Mouse (Mus musculus): ENCODE measurements around the gene Xylt2. TPM values are rescaled to one million over a fixed set of nuclear protein-coding genes. Genes with fewer than 3 reads are reported as not detected.
A peak's percentile ranks its signal among the peaks of the same experiment; 100 is the strongest.
"Not testable (repeated sequence)": the region's sequence is repeated elsewhere in the genome, so short reads cannot be mapped to it uniquely, and the experiment has no call there.

Xylt2 gene
- total RNA-seq (2015; ENCODE audit: low replicate concordance), result not detected in 2 replicates
- total RNA-seq (2017; ENCODE audit: low replicate concordance), result 0.26 and 0.56 TPM in 2 replicates

DNA sequence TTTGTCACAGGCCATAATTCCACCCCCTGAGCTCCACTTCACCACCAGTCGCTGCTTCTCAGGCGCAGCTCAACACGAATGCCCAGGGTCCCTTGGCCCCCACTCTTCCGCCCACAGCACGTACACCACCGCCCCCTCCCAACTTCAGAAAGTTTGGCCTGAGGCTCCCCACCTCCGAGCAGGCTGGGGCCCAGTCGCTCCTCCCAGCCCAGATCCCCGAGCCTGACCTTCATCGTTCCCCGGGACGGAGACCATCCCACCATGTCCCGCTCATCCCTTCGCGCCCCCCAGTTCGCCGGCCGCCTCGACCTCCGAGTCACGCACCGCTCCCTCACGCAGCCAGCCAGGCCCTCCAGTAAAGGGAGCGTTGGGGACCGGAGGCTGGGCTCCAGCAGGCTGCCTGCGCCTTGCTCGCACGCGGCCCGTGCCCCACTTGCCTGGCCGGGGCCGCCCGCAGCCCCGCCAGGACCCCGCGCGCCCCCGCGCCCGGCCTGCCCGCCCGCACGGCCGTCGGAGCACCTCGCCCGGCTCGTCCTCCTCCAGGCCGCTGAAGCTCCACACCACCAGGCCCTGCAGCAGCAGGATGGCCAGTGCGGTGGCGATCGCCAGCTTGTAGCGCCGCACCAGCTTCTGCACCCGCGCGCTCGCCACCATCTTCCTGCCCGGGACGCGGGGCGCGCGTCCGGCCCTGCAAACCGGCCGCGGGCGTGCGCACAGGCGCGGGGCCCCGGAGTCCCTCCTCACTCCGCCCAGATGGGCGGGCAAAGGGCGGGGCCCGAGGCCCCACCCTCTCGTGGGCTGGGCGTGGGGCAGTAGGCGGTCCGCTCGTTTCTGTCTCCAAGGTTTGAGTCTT is at the start of gene Xylt2:
Gene Xylt2, minus strand, starts transcription at position 762 of the 853 bp plus-strand sequence.
- ATAC-seq (replicated peaks; ENCODE audit: low FRiP score, poor library complexity, severe bottlenecking), result peak; percentile 93

DNA sequence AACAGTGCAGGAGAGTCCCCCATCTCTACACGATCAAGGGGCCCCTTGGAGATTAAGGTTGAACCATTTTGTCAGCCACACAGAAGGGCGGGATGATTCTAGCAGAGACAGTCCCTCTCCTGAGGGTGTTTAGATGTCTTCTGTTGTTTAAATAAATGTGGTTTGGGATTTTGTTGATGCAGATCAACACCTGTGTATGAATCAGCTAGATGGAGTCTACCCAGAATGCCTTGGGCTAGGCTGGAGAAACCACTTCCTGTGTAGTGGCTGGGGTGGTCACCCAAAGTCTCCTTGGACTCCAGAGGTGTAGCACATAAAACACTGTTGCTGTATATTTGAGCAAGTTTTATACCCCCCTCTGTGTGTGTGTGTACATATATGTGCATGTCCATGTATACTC is 41.9 kb upstream of the Xylt2 start:
- no peak for ATAC-seq (replicated peaks; ENCODE audit: low FRiP score, poor library complexity, severe bottlenecking)

DNA sequence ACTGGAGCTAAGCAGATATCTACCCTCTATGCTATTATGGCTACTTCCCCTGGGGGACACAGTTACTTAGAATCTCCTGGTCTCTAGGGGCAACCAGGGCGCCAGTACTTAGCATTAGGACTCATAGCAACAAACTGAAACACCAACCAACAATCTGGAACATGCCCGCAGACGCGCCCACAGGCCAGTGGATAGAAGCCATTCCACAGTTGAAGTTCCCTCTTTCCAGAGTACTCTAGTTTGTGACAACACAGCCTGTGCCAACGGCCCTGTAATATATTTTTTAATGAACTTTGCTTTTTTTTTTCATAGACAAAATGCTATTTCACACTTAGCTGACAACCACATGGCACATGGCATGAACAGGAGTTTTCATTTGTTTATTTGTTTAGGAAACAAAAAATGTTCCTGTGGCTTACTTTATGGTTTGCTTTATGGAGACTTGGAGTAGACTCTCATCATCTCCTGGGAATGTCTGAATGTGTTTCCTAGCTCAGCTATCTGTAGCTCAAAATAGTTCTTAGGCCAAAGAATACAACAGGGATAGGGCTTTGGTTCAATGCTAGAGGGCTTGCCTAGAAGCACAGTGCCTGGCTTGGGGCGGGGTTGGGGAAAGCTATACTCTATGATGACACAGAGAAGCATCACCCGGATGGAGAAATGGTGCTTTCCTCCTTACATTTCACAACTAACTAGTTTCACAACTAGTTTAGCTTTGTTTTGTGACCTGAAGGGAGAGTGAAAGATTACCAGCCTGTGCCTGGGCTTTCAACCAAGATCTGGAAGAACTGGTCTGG is 41.0 kb upstream of the Xylt2 start:
- ATAC-seq (replicated peaks; ENCODE audit: low FRiP score, poor library complexity, severe bottlenecking), result no peak

DNA sequence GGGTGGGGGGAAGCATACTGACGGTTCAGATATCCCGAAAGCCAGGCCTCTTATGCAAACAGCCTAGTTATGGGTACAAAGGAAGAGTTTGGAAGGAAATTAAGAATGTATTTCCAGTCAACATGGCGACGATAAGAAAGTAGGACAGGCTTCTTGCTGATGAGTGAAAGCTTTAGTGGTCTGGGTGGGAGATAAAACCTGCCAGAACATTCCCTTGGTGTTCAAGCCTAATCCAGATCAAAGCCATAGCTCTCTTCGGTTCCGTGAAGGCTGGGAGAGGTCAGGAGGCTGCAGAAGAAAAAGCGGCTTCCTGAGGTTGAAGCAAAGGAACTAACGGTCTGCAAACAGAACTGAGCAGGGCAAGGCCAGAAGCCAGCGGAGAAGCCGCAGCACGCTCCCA is 39.9 kb upstream of the Xylt2 start:
- ATAC-seq (replicated peaks; ENCODE audit: low FRiP score, poor library complexity, severe bottlenecking), result no peak

DNA sequence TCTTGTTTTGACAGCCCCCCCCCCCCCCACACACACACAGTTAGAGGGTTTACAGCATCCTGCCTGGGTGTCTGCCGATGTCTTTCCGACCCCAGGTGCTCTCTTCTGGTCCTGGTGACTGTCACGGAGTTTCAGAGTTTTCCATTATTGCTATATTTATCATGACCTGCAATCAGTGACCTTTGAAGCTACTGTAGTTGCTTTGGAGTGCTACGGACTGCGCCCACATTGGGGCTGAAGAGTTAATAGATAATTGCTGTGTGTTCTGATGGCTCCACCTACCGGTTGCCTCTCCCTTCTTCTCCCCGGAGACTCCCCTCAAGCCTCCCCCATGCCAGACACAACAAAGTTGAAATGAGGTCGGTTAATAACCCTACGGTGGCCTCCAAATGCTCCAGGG is 39.4 kb upstream of the Xylt2 start:
- ATAC-seq (replicated peaks; ENCODE audit: low FRiP score, poor library complexity, severe bottlenecking), result no peak

DNA sequence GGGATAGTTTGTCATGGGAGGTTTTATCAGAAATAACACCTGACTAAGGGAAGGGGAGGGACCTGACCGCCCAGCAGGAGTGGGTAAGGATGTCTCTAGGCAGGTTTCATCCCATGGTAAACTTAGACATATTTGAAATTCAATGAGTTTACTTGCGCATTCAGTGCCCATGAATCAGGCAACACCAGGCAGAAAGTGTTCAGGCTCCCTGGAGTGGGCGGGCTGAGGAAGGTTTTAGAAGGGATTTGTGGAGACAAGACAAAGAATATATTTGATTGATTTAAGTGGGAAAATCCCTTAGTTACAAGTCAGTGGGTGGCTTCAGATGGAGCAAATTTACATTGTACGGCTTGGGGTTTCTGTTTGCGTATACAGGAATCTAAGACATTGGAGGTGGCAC is 38.3 kb upstream of the Xylt2 start:
- no peak for ATAC-seq (replicated peaks; ENCODE audit: low FRiP score, poor library complexity, severe bottlenecking)

DNA sequence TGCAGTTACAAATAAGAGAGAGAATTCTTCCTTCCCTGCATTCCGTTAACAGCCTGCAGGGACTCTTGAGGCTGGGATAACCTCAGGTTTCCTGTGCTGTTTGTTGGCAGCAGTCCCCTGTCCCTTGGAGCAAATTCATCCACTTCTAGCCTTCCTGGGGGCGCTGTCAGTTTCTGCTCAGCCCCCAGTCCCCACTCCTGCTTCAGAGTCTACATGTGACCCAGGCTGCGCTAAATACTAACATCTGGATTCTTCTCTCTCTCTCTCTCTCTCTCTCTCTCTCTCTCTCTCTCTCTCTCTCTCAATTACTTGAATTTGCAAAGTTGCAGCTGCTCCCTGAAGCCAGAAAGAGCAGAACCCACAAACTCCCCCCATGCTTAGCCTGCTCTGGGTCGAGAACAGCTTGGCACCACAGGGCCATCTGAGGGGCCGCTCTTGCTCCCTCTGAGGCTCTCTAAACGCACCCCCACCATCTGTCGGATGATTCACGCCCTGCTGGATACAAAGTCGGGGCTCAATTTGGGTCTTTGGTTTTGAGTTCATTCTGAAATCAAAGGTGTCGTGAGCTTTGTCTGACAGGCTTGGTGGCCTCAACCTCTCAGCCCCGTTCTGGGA is 36.0 kb upstream of the Xylt2 start:
- ATAC-seq (replicated peaks; ENCODE audit: low FRiP score, poor library complexity, severe bottlenecking), result no peak

DNA sequence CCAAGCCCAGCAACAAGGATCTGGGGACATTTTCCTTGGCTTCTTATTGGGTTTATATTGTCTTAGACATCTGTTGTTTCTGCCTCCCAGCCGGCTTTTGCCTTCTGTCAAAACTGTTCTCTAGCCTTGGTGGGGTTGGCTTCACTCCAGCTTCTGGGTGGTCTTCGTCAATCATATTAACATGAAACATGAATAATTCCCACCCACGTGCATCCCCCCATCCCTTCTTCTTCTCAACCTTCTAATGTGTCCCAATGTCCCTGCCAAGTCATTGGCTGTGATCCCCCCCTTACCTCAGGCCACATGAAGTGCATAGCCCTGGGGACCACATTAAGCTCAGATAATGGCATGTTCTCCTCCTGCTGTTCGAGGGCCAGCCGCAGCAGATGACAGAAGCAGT is 27.2 kb upstream of the Xylt2 start, which contains the start of gene Gm11541:
Gene Gm11541, minus strand, starts transcription at position 28 of the 400 bp plus-strand sequence.
- ATAC-seq (replicated peaks; ENCODE audit: low FRiP score, poor library complexity, severe bottlenecking), result no peak

DNA sequence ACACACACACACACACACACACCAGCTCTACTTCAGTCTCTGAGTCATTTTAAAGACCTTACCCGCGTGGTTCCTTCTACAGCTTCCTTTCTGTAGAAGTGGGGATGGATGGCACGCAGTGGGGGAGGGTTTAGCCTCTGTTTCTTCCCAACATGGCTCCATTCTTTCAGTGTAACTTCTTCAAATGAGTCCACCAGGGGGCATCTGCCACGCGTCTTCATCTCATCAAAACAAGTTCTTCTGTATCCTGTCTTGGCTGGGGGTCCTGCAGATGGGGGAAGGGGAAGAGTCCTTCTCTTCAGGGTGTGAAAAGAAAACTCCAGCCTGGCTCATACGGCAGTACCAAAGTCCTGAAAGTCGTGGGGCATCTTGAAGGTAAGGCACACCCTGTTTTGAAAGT is 26.7 kb upstream of the Xylt2 start:
- ATAC-seq (replicated peaks; ENCODE audit: low FRiP score, poor library complexity, severe bottlenecking), result no peak

DNA sequence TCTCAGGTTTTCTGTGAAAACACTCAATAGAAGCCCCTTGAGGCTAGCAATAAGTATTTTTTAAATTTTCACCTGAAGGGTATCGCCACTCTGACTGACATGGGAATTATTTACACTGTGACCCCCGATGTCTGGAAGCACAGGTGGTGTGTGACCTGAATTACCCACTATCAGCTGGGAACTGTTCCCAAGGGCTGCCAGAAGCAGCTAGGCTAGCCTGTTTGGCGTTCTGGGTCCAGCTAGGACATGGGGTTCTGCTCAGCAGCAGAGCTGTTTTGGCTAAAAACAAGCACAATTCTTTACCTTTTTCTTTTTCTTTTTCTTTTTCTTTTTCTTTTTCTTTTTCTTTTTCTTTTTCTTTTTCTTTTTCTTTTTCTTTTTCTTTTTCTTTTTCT is 24.9 kb upstream of the Xylt2 start:
- no peak for ATAC-seq (replicated peaks; ENCODE audit: low FRiP score, poor library complexity, severe bottlenecking)

DNA sequence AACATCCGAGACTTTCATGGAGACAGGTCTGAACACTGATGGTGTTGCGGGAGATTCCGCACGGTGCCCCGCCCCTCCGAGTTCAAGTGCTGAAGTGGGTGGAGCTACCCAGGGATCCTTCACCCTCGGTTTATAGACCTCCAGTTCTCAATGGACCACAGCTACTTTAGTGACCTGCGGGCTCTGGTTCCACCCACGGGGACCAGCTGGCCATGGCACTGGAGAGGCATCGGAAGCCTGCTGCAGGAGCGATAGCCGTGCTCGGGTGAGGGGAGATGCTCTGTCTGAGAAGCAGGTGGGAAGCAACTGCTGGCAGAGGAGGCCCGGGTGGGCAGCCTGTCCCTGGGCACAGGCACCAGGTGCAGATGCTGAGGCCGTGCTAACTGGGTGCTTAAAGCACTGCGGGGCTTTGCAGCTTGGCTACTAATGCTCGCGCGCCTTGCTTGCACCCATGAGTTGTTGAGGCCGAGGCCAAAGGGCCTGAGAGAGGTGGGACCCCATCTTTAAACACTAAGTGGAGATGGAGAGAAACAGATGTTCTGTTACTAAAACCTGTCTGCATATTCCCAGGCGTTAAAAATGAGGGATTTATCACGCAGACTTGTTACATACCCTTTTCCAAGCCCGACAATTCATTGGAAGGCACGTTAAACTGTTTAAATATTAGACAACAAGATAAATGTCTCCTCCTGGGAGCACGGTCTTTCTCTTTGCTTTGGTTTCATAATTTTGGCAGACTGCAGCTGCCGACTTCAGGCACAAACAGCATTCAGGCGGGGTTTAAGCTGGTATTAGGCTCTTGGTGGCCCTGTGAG is 24.3 kb upstream of the Xylt2 start:
- ATAC-seq (replicated peaks; ENCODE audit: low FRiP score, poor library complexity, severe bottlenecking), result no peak

DNA sequence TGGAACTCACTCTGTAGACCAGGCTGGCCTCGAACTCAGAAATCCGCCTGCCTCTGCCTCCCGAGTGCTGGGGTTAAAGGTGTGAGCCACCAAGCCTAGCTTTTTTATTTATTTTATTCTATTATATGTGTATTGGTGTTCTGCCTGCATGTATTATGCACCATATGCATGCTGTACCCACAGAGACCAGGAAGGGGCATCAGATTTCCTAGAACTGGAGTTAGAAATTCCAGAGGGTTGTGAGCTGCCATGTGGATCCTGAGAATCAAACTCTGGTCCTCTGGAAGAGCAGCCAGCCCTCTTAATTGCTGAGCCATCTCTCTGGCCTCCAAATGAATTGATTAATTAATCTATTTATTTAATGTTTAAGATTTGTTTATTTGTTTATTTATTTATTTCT is 22.1 kb upstream of the Xylt2 start:
- no peak for ATAC-seq (replicated peaks; ENCODE audit: low FRiP score, poor library complexity, severe bottlenecking)

DNA sequence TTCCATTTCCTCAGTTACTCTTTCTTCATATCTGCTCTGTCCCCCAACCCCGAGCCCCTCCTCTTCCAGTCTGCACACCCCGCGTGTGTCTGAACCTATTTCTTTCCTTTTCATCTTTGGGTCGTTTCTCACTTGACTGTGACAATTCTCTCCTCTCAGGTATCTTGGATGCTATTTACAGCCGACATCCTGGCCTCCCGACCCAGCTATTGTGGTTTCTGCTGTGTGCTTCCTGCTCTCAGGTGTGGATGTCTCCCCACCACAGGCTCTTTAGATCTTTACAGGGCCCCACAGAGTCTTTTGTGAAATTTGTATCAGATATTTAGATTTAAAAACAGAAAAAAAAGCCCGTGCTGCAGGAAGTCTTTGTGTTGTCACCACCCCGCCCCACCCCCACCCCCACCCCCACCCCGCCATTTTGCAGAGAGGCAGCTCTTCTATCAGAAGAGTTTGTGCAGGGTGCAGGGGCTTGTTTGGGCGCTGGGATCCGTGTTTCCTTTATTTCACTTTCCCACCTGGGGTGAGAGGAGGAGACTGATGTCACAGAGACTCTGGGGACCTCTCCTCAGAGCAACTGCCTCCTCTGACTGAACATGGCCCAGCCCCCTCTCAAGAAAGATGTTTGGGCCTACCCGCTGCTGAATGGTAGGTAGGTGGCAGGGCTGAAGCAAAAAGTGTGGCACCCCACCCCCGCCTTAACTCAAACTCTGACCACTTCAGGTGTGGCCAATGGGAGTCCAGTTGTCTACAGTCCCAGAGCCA is 20.6 kb upstream of the Xylt2 start:
- no peak for ATAC-seq (replicated peaks; ENCODE audit: low FRiP score, poor library complexity, severe bottlenecking)

DNA sequence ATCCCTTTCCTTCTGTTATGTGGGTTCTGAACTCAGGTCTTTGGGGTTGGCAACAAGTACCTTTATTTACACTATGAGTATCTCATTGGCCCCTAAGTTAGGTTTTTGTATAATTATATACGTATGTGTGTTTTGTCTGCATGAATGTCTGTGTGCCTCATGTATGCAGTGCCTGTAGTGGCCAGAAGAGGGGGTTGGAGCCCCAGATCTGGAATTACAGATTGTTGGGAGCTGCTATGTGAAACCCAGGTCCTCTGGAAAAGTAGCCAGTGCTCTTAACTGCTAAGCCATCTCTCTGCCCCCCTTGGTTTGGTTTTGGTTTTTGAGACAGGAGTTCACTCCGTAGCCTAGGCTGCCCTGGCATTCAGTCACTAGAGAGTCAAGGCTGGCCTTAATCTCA is 19.8 kb upstream of the Xylt2 start:
- no peak for ATAC-seq (replicated peaks; ENCODE audit: low FRiP score, poor library complexity, severe bottlenecking)

DNA sequence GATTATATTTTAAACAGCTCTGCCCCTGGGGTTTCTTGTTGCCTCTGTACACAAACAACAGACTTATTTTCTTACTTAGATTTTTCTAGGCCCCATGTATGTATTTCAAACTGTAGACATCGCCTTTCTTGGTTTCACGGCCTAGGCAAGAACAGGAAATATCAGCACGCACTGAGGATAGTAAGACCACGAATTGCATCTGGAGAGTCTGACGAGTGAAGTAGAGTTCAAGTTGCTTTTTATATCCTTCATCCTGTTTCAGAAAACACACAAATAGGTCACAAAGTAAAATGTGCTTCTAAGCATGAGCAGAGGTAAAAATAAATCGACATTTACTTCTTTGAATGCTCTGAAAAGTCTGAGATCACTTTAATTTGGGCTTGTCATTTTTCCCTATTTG is 18.2 kb upstream of the Xylt2 start:
- ATAC-seq (replicated peaks; ENCODE audit: low FRiP score, poor library complexity, severe bottlenecking), result no peak

DNA sequence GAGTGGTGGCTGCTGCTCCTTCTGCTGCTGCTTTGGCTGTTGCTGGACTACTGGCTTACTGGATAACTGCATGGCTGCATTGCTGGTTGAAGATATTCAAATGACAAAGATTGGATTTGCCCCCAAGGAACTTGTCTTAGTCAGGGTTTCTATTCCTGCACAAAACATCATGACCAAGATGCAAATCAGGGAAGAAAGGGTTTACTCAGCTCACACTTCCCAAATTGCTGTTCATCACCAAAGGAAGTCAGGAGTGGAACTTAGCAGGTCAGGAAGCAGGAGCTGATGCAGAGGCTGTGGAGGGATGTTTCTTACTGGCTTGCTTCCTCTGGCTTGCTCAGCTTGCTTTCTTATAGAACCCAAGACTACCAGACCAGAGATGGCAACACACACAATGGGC is 15.2 kb upstream of the Xylt2 start:
- ATAC-seq (replicated peaks; ENCODE audit: low FRiP score, poor library complexity, severe bottlenecking), result not testable (repeated sequence)

DNA sequence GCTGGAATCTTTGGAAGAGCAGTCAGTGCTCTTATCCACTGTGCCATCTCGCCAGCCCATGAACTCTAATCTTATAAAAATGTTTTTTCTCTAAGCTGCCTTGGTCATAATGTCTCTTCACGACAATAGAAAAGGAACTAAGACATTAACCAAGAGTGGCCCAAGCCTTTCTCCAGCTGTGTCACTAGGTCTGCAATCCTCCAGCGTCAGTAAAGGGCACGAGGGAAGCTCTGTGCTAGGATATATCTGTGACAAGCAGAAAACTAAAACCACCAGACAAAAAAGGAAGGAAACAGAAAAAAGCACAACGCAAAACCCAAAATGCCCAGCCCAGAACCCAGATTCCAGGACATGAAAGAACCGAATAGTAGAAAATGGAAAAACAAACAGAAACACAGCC is 9.9 kb upstream of the Xylt2 start:
- ATAC-seq (replicated peaks; ENCODE audit: low FRiP score, poor library complexity, severe bottlenecking), result no peak

DNA sequence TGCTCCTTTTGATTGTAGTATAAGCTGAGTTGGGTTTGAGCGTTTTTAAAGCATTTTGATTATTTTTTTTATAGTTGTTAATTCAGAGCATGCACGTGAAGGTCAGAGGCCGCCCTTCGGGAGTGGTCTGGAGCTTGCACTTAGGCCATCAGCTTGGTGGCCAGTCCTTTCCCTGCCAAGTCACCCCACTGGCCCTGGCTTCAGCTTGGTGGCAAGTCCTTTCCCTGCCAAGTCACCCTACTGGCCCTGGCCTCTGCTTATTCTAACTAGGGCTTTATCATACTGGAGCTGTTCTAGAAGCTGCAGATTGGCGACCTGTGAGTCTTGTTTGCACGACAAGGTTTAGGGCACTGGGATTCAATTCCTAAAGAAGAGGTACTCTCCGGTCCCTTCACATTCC is 5.1 kb upstream of the Xylt2 start:
- no peak for ATAC-seq (replicated peaks; ENCODE audit: low FRiP score, poor library complexity, severe bottlenecking)

DNA sequence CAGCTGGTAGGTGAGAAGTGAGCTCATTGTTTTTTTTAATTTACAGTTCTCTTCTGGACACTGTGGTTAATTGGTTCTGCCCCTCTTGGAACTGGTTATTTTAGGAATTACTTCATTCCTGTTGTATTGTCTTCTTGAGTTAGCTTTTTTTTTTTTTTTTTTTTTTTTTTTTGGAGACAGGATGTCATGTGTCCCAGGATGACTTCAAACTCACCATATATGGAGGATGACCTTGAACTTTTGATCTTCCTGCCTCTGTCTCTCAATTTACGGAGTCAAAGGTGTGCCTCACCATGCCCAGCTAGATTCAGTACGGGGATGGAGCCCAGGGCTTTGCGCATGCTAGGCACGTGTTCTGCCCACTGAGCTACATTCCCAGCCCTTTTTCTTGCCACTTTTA is 4.3 kb upstream of the Xylt2 start:
- no peak for ATAC-seq (replicated peaks; ENCODE audit: low FRiP score, poor library complexity, severe bottlenecking)
